Mouse (Mus musculus) CH12.LX (cell line): ENCODE measurements around the gene Btbd35f29. TPM values are rescaled to one million over a fixed set of nuclear protein-coding genes. Genes with fewer than 3 reads are reported as not detected.
"Not testable (repeated sequence)": the region's sequence is repeated elsewhere in the genome, so short reads cannot be mapped to it uniquely, and the experiment has no call there.

Experiments
- DNase-seq: peaks from one replicate; pipeline ENCODE4 v3.0.0-alpha.2; 2013; ENCODE audit errors: extremely low read depth
- H3K27ac ChIP-seq: 2 replicates; pipeline ENCODE4 v1.5.1; 2012; ENCODE audit warnings: low read depth, mild to moderate bottlenecking, control low read depth, moderate library complexity; ENCODE audit not compliant: insufficient read depth
- H3K27me3 ChIP-seq: replicated peaks from 2 replicates; pipeline ENCODE3; 2012; ENCODE audit warnings: inconsistent platforms
- H3K36me3 ChIP-seq, 2 experiments: replicated peaks in 1 of 2; 2 replicates each; pipeline versions ENCODE3 to v1.6.1; 2012; ENCODE audit warnings: inconsistent platforms in 1 of 2, low read length in 1 of 2, mild to moderate bottlenecking in 1 of 2, mixed read lengths in 1 of 2, moderate library complexity in 1 of 2; ENCODE audit not compliant: control insufficient read depth in 1 of 2, insufficient read depth in 1 of 2
- H3K4me1 ChIP-seq, 2 experiments: 2 replicates each; pipeline ENCODE4 v1.6.1; 2012; ENCODE audit warnings: inconsistent platforms in 1 of 2, moderate library complexity in 1 of 2; ENCODE audit not compliant: insufficient read depth in 2 of 2, control insufficient read depth in 1 of 2
- H3K4me2 ChIP-seq: 2 replicates; pipeline ENCODE4 v1.6.1; 2012; ENCODE audit warnings: low read depth, mild to moderate bottlenecking, control low read depth; ENCODE audit not compliant: poor library complexity, insufficient read depth, severe bottlenecking
- H3K4me3 ChIP-seq, 3 experiments: fragments of 150-350 bp in 1 of 3; sonication (generic) in 1 of 3; replicated peaks in 1 of 3; 2 replicates each; pipeline versions ENCODE3 to v1.5.1; 2011 to 2012; ENCODE audit warnings: low read depth in 2 of 3, low read length in 2 of 3, mild to moderate bottlenecking in 2 of 3, moderate library complexity in 2 of 3, control low read depth in 1 of 3, improper control_type of control experiment in 1 of 3, inconsistent platforms in 1 of 3, mixed read lengths in 1 of 3; ENCODE audit not compliant: poor library complexity in 1 of 3
- H3K79me2 ChIP-seq: replicated peaks from 2 replicates; pipeline ENCODE4 v1.6.1; 2012; ENCODE audit warnings: mild to moderate bottlenecking, moderate library complexity; ENCODE audit not compliant: control insufficient read depth, poor library complexity, insufficient read depth, severe bottlenecking; ENCODE audit errors: extremely low read depth
- H3K9ac ChIP-seq: 2 replicates; pipeline ENCODE4 v1.6.1; 2012; ENCODE audit warnings: low read depth, mild to moderate bottlenecking, control low read depth, moderate library complexity; ENCODE audit not compliant: insufficient read depth
- H3K9me3 ChIP-seq: replicated peaks from 2 replicates; pipeline ENCODE3; 2012; ENCODE audit warnings: low read length, inconsistent platforms, mixed read lengths
- dilution Hi-C: fragments of 300-500 bp; cut with MboI; formaldehyde crosslinking; loops from 2 replicates; pipeline ENCODE4 v1.14.3; 2020; ENCODE audit warnings: low sequenced_read_pairs; ENCODE audit not compliant: extremely low pct_unique_long_range_greater_than_20kb, extremely low pct_ligation_motif_present
- in situ Hi-C: fragments of 300-500 bp; cut with MboI; formaldehyde crosslinking; loops from 3 replicates; pipeline ENCODE4 v1.14.3; 2019; ENCODE audit warnings: low sequenced_read_pairs, low pct_ligation_motif_present, low pct_unique_long_range_greater_than_20kb, mixed read lengths
- polyA plus RNA-seq: library from polyadenylated mRNA; unstranded; fragments of >175 nt; gene quantifications from 2 replicates; pipeline ENCODE4 v1.2.1, GENCODE M21; 2012; ENCODE audit warnings: low read depth; ENCODE audit not compliant: insufficient read length
- total RNA-seq, 2 experiments: library from RNA; depleted of rRNA; stranded (reverse); fragments of 300-350 nt in 1 of 2; fragments of >200 nt in 1 of 2; gene quantifications; 2 replicates each; pipeline ENCODE4 v1.2.3; 2012 to 2014

Btbd35f29 gene
- not detected in 2 replicates for total RNA-seq (2012; rRNA removed)
- not detected in 2 replicates for total RNA-seq (2014; rRNA removed)
- polyA plus RNA-seq, result not detected in 2 replicates

- H3K36me3 ChIP-seq, H3K27me3 ChIP-seq, H3K4me2 ChIP-seq, H3K4me1 ChIP-seq, dilution Hi-C loops, H3K9me3 ChIP-seq, DNase-seq, H3K9ac ChIP-seq, H3K27ac ChIP-seq, in situ Hi-C loops, H3K79me2 ChIP-seq, H3K4me3 ChIP-seq: not testable (repeated sequence)
Measured at GRCm38 (mm10) chrX:31117374-31117773, at the start of gene Btbd35f29. Gene Btbd35f29, plus strand, starts transcription at chrX:31117674.

GRCm38 (mm10) chrX:31141416-31141815, 23.9 kb downstream of the Btbd35f29 start:
- H3K27ac ChIP-seq, DNase-seq, H3K4me2 ChIP-seq, H3K4me3 ChIP-seq, dilution Hi-C loops, H3K27me3 ChIP-seq, H3K4me1 ChIP-seq, in situ Hi-C loops, H3K36me3 ChIP-seq, H3K9ac ChIP-seq, H3K79me2 ChIP-seq: not testable (repeated sequence)
- H3K9me3 ChIP-seq, result peaks cover 12% of the 10 kb centered on the region

- H3K79me2 ChIP-seq, dilution Hi-C loops, DNase-seq, H3K27me3 ChIP-seq, H3K9ac ChIP-seq, H3K4me3 ChIP-seq, H3K4me2 ChIP-seq, H3K27ac ChIP-seq, H3K36me3 ChIP-seq, H3K4me1 ChIP-seq, in situ Hi-C loops: not testable (repeated sequence)
- peaks cover 14% of the 10 kb centered on the region for H3K9me3 ChIP-seq
Measured at GRCm38 (mm10) chrX:31145144-31145543, 27.7 kb downstream of the Btbd35f29 start.

GRCm38 (mm10) chrX:31145835-31146234, 28.4 kb downstream of the Btbd35f29 start:
- H3K79me2 ChIP-seq, DNase-seq, H3K27ac ChIP-seq, H3K4me2 ChIP-seq, dilution Hi-C loops, H3K9ac ChIP-seq, H3K36me3 ChIP-seq, H3K27me3 ChIP-seq, H3K4me3 ChIP-seq, H3K4me1 ChIP-seq, in situ Hi-C loops: not testable (repeated sequence)
- H3K9me3 ChIP-seq, result peaks cover 16% of the 10 kb centered on the region
